Mouse (Mus musculus) retina, embryonic 14.5 days (tissue): ENCODE data around the gene A030005L19Rik.
"Not testable (repeated sequence)": the region's sequence is repeated elsewhere in the genome, so short reads cannot be mapped to it uniquely, and the experiment has no call there.

ENCODE experiments used
- DNase-seq: peaks from one replicate; pipeline ENCODE4 v3.0.0-alpha.2; 2015; ENCODE audit warnings: low spot score

Gene A030005L19Rik

GRCm38 (mm10) chr1:82913025-82913424, at the start of gene A030005L19Rik:
A030005L19Rik (plus strand) TSS chr1:82913325.
- no peak for DNase-seq

DNA sequence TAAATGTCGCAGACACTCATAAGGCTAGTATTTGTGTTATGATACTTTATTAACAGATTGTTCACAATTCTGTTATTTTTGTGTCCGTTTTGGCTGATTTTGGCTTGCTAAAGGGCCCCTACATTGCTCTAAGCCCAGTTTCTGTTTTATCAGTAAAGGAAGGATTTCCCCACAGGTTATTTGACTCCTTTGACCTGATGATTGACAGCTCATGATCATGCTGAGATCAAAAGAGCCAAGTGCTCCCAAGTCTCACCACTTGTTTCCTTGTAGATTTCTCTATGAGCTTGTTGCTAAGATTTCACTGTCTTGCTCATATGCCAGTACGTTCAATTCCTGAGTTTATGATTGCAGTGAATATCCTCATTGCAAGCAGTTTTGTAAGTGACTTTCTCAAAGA, 42.9 kb upstream of the A030005L19Rik start:
- no peak for DNase-seq

DNA sequence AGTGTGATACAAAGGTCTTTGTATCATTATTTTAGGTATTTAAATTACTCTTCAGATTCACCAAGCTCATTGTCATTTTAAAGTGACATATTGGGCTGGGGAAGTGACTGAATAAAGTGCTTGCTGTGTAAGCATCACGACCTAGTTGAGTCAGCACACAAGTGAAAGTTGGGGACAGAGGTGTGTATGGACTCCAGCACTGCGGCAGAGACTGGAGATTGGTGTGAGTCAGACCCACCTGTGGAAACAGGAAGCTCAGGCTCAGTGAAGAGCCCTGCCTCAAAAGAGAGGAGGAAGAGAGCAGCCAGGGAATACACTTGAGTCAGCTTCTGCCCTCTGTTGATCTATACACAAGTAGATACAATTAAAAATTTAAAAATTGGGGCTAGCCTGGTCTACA, 34.0 kb upstream of the A030005L19Rik start:
- no peak for DNase-seq

GRCm38 (mm10) chr1:82880196-82880595, 32.9 kb upstream of the A030005L19Rik start:
- peak; percentile 54 for DNase-seq

GRCm38 (mm10) chr1:82893269-82893668, 19.9 kb upstream of the A030005L19Rik start:
- no peak for DNase-seq

GRCm38 (mm10) chr1:82900567-82900966, 12.6 kb upstream of the A030005L19Rik start:
- DNase-seq, result no peak

DNA sequence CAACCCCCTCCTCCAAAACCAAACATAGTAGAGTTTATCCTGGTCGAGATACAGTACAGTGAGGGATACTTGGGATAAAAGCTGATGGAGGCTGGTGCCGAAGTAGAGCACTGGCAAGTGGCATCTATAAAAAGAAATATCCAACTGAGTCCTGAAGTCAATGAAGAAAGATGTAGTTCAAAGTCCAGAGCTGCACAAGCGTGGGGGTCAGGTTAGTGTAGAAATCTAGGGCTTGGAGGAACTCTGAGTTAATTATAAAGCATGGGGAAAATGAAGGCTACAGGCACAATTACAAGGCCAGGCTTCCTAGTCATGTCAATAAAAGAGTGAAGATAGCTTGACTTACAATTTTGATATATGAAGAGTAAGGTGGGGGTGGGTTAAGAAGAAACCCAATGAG, 11.9 kb upstream of the A030005L19Rik start:
- no peak for DNase-seq

DNA sequence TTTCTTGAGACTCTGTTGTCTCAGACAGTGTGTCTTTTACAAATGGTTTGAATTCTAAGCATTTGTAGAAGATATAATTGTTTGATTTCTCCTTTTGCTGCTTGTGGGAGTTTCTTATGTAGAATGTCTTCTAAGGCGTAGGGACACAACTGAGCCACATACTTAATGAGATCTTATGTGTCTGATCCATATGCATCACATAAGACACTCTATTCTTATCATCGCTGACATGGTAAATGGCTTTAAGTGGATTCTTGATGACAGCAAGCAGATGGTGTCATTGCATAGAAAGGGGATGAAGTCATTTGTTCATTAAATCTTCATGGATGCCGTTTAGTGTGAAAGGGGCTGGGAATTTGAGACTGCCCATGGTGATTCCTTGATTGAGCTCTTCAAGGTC, 7.2 kb upstream of the A030005L19Rik start:
- peak; percentile 31 for DNase-seq

- not testable (repeated sequence) for DNase-seq
These were observed 309 bp downstream of the A030005L19Rik start for GRCm38 (mm10) chr1:82913434-82913833.

DNA sequence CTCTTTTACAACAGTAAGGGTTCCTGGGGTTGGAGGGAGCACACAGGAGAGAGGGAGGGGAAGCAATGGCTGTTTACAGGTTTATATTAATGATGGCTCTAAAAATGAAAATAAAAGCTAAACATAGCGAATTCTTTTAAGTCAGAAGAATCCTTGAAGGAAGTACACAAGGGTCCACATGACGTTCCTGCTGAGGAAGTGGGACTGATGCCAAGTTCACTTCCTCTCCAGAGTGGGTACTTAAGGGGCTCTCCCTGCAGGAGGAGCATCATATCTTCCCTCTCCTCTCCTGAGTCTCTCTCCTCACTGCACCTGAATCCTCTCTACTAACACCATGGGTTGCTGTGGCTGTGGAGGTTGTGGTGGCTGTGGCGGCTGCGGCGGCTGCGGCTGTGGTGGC, 11.5 kb downstream of the A030005L19Rik start, which contains the start of gene A030014E15Rik:
TSS of gene A030014E15Rik (plus strand) at position 268 of the 400 bp plus-strand sequence.
- no peak for DNase-seq

DNA sequence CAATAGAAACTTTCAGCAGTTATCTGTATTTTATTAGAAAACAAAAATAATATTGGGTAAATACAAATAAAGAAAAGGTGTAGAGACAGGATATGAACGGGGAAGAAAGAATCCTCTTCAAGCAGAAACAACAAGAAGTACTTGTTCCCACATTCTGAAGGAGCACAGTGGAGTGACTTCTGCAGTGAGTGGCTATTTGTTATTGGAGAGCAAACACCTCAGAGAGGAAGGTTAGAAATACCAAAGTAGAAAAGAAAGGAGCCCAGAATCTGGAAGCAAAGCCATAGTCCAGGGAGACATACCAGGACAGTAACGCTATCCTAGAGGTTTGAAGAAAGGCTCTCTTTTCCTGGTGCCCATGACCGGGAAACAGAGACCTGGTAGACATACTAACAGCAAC, 17.4 kb downstream of the A030005L19Rik start:
- not testable (repeated sequence) for DNase-seq

DNA sequence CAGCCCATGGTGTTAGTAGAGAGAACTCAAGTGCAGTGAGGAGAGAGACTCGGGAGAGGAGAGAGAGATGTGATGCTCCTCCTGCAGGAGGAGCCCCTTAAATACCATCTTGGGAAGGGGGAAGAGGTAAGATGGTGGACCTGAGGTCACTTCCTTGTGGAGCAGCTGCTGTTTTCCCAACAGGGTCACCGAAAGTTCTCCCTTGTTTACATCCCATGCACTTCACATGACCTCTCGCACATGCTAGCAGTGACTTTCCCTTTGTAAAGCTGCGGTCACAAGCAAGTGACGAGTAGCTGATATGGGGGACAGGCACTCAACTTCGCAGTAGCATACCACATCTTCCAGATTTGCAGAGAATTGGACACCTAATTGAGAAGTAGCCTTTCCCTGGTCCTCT, 18.2 kb downstream of the A030005L19Rik start, which contains the start of gene Gm6217:
TSS of gene Gm6217 (minus strand) at position 74 of the 400 bp plus-strand sequence.
- DNase-seq, result not testable (repeated sequence)

DNA sequence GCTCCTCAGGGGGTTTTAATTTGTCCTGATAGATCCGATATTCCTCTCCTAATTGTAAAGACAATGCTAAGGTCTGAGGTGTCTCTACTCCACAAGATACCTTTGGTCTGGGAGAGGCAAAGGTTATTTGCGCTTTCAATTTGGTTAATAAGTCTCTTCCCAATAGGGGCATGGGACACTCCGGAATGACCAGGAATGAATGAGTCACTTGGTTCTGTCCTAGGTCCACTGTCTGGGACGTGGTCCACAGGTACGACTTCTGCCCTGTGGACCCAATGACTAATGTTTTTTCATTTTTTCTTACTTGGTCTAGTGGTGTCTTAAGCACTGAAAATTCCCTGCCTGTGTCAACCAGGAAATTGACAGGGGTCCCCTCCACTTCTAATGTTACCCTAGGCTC, 25.5 kb downstream of the A030005L19Rik start:
- DNase-seq, result no peak

- not testable (repeated sequence) for DNase-seq
These were observed 29.4 kb downstream of the A030005L19Rik start for GRCm38 (mm10) chr1:82942505-82942904.

DNA sequence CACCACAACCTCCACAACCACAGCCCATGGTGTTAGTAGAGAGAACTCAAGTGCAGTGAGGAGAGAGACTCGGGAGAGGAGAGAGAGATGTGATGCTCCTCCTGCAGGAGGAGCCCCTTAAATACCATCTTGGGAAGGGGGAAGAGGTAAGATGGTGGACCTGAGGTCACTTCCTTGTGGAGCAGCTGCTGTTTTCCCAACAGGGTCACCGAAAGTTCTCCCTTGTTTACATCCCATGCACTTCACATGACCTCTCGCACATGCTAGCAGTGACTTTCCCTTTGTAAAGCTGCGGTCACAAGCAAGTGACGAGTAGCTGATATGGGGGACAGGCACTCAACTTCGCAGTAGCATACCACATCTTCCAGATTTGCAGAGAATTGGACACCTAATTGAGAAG, 30.2 kb downstream of the A030005L19Rik start, which contains the start of gene A030003K21Rik:
TSS of gene A030003K21Rik (minus strand) at position 94 of the 400 bp plus-strand sequence.
- not testable (repeated sequence) for DNase-seq

DNA sequence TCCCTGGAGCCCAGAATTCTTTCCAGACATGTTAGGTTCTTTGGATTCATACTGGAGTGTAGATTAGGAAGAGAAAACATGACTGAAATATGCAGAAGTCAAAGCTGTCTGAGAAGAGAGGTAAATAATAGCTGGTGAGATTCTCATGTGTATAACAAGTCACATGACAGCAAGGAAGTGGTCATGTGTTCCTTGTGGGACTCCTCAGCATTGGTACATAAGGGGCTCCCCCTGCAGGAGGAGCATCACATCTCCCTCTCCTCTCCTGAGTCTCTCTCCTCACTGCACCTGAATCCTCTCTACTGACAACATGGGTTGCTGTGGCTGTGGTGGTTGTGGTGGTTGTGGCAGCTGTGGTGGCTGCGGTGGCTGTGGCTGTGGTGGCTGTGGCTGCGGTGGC, 32.9 kb downstream of the A030005L19Rik start:
- not testable (repeated sequence) for DNase-seq

DNA sequence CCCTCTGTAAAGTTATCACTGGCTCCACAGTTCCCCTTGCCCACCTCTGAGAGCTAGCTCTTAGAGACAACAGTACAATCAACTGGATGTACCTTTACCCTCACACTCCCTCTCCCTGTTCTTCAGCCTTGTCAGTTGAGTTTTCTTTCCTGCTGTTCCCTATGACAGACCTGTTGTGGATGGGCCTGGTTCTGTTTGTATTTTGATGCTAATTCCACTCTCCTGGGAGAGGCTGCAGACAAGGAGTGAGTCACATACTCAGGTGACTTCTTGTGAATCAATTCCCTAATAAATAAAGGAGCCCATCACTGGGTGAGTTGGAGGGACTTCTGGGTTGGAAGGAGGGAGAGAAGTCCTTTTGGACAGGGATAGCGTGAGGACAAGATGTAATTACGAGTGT, 35.5 kb downstream of the A030005L19Rik start:
- DNase-seq, result no peak

DNA sequence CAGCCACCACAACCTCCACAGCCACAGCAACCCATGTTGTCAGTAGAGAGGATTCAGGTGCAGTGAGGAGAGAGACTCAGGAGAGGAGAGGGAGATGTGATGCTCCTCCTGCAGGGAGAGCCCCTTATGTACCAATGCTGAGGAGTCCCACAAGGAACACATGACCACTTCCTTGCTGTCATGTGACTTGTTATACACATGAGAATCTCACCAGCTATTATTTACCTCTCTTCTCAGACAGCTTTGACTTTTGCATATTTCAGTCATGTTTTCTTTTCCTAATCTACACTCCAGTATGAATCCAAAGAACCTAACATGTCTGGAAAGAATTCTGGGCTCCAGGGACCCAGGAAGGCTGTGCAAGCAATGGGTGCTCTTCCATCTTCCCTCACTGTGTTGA, 42.8 kb downstream of the A030005L19Rik start, which contains the start of gene Gm7544:
TSS of gene Gm7544 (minus strand) at position 101 of the 400 bp plus-strand sequence.
- DNase-seq, result not testable (repeated sequence)

GRCm38 (mm10) chr1:82959870-82960385, 46.8 kb downstream of the A030005L19Rik start, which contains the start of gene Gm47955:
Gm47955 (plus strand) TSS chr1:82960286.
- DNase-seq, result no peak
